Mouse (Mus musculus): ENCODE measurements around the gene Eif5a2.
"Not testable (repeated sequence)": the region's sequence is repeated elsewhere in the genome, so short reads cannot be mapped to it uniquely, and the experiment has no call there.

Gene Eif5a2

DNA sequence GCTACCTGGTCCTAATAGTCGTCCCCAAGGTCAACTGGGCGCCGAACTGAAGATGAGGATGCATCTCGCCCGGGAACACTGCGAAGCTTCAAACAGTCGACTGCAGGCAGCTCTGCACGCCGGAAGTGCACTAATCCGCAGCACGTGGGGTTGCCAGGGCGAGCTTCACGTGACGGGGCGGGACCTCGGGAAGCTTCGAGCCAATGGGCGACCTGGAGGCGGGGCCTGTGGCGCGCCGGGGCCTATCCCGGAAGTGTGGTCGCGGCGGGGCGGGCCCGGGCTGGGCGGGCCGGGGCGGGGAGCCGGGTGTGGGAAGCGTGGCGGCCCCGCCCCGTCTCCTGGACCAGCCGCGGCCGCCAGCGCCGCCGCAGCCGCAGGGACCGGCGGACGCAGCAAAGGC lies at the start of gene Eif5a2:
Gene Eif5a2 (plus strand): TSS at position 283 of the 400 bp plus-strand sequence.
- DNase-seq (ENCODE audit: low spot score) = peak; percentile 96

DNA sequence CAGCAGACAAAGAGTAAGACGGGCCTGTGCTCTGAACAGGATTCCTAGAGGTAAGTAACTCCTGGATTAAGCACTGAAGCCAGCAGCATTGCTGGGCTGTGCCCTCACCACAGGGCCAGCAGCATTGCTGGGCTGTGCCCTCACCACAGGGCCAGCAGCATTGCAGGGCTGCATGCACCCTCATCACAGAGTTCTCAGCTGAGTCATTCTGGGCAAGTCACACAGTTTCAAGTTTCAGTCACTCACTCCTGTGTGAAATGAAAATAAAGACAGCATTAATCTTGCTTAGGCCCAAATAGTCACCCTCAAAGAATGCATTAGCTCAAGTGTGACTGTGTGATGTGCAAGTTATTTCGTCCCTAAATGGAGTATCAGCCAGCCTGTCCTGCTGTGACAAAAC lies 46.4 kb upstream of the Eif5a2 start:
- DNase-seq (ENCODE audit: low spot score) = no peak

- DNase-seq (ENCODE audit: low spot score) = no peak
These were observed 44.1 kb upstream of the Eif5a2 start for GRCm38 (mm10) chr3:28736981-28737380.

GRCm38 (mm10) chr3:28740353-28740752 lies 40.7 kb upstream of the Eif5a2 start:
- no peak for DNase-seq (ENCODE audit: low spot score)

DNA sequence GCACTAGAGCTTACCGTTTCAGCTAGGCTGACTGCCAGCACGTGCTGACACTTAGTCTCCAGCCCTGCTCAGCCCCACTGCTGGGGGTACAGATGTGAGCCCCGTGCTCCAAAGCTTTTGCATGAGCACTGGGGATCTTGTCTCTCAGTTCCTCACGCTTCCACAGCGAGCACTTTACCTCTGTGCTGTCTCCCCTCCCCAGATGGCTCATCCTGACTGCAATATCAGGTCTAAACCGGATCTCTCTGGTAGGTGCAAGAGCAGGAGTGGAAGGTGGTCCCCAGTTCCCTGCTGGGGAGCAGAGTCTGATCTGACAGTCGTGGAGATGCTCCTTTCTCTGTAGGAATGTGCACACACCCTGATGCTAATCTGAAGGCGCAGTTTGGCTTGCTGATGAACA lies 37.8 kb upstream of the Eif5a2 start:
- no peak for DNase-seq (ENCODE audit: low spot score)

DNA sequence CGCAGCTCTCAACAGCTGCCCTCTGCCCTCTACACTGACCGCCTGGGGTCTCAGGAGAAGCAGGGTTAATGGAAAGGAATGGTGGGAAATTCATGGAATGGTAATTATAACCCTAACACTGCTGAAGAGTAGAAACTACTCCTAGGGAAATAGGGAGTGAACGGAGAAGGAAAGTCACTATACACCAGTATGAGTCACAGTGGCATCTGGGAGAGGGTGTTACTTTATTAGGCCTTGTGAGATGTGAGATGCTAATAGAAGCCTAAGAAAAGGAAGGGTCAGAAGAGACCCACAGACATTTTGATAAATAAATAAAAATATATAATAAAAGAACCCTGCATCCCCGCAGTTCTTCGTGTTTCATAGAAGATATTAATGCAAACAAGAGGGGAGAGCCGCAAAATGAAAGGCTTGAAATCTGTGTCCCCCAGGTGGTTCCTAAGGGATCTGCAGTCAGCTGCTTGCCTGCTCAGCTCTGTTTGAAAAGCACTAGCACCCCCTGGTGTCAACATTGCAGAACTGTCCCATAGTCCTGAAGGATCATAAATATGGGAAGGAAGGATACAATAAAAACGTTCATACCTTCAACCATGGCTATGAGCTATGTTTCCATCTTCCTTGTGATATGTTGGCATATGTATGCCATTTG lies 35.1 kb upstream of the Eif5a2 start:
- DNase-seq (ENCODE audit: low spot score) = peak; percentile 88

- no peak for DNase-seq (ENCODE audit: low spot score)
These were observed 32.9 kb upstream of the Eif5a2 start for GRCm38 (mm10) chr3:28748151-28748550.

DNA sequence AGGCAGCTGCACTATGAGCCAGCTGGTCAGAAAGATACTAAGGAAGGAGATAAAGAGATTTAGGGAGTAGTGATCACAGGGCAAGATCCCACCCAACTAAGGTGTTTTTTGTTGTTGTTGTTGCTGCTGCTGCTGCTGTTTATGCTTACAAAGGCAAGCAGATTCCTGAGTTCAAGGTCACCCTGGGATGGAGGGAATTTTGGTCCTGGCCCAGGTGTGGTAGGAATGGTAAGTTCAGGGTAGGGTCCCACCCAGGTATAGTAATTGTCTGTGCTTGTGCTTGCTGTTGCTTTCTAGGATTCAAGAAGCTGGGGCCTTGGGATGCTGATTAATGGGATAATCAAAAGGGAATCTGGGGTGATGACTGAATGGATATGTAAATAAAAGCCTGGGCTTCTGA lies 32.1 kb upstream of the Eif5a2 start:
- DNase-seq (ENCODE audit: low spot score) = no peak

- DNase-seq (ENCODE audit: low spot score) = no peak
These were observed 25.6 kb upstream of the Eif5a2 start for GRCm38 (mm10) chr3:28755477-28755876.

GRCm38 (mm10) chr3:28761225-28761789 lies 19.8 kb upstream of the Eif5a2 start:
- DNase-seq (ENCODE audit: low spot score) = no peak

DNA sequence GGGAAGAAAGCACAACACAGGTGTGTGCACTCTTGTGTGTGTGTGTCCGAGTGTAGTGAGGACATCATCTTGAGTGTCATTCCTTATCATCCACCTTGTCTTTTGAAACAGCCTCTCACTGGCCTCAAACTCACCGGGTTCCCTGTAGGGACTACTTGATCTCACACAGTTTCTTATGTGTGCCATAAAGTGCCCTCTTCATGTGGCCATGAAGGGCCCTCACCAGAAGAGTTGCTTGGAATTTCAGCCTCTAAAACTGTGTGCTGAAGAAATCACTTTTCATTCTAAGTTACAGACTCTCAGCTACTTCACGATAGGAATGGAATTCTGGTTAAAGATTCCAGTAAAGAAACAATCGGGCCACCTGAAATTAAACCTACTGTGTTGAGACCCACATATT lies 14.1 kb upstream of the Eif5a2 start:
- no peak for DNase-seq (ENCODE audit: low spot score)

GRCm38 (mm10) chr3:28768222-28768621 lies 12.9 kb upstream of the Eif5a2 start:
- no peak for DNase-seq (ENCODE audit: low spot score)

DNA sequence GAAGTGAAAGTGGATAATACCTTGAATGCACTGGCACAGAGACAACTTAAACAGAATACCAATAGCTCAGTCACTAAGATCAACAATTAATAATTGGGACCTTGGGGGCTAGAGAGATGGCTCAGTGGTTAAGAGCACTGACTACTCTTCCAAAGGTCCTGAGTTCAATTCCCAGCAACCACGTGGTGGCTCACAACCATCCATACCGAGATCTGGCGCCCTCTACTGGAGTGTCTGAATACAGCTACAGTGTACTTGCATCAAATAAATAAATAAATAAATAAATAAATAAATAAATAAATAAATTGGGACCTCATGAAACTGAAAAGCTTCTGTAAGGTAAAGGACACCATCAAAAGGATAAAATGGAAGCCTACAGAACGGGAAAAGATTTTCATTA lies 8.2 kb upstream of the Eif5a2 start:
- not testable (repeated sequence) for DNase-seq (ENCODE audit: low spot score)

DNA sequence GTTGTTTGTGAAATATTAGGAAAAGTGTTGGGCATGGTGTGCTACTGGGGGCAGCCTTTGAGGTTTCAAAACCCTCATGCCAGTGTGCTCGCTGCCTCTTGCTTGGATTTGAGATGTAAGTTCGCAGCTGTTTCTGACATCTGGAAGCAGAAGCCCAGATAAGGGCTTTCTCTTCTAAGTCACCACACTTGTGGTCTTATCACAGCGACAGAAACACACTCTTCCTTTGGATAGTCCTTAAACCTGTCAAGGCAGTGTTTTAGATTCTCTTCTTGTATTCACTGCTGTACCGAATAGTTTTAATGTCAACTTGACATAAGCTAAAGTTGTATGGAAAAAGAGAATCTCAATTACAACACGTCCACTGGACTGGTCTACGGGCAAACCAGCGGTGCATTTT lies 5.7 kb upstream of the Eif5a2 start:
- DNase-seq (ENCODE audit: low spot score) = no peak

DNA sequence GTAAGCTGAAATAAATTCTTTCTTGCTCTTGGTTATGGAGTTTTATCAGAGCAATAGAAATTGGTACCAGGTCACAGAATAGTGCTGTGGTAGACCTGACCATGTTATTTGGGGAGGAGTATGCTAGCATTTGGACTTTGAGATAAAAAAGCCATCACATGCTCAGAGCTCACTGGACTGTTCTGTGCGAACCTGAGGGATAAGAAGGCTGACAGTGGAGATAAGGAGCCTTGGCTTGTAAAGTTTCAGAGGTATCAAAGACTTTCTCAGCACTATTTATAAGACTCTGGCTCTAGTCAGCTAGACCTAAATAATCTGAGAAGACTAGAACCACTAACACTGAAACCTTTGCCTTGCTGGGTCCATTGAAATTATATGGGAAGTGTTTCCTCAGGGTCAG lies 5.1 kb upstream of the Eif5a2 start:
- no peak for DNase-seq (ENCODE audit: low spot score)

DNA sequence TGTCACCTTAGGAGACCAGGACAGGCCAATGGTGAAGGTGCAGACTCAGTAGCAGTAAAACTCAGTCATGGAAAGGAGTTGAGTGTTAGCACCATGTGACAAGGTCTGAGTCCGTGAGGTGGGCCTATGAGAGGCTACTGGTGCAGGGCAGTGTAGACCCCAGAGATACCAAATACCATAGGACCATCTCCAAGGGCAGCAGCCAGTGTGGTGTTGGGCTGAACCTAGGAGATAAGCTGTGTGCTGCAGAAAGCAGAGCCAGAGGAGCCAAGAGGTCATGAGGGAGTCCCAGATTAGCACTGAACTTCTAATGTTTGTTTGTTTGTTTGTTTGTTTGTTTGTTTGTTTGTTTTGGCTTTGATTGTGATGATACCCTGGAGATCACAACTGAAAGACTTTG lies 4.6 kb upstream of the Eif5a2 start:
- no peak for DNase-seq (ENCODE audit: low spot score)

DNA sequence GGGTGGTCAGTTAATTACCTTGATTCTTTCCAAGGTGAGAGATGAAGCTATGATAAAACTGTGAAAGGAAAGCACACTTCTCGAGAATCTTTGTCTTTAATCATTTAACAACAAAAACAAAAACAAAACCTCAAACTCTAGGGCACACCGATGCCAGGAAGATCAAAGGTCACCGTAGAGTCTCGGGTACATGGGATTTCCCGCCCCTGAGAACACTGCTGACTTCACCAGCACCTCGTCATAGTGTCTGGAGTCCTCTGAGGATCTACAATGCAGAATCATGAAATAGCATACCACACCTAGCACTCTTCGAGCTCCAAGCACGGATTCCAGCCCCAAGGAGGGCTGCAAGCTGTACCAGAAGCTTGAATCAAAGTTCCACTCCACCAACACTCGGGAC lies 565 bp upstream of the Eif5a2 start:
- DNase-seq (ENCODE audit: low spot score) = no peak

DNA sequence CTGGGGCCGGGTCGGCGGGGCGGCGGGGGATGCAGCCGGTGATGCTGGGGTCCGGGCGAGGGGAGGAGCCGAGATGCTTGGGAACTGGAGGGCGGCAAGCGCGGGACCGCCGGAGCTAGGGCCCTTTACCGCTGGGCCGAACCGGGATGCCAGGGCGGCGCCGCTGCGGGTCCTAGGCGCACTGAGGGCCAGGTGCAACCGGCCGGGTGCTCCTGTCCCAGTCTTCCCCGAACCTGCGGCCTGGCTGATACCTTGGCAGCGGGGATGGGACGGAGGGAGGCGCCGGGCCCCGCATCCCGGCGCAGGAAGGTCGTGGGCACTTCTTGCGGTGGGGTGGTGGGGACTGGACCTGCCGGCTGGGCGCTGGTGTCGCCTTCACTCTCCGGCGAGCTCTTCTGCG lies 346 bp downstream of the Eif5a2 start:
- DNase-seq (ENCODE audit: low spot score) = no peak

DNA sequence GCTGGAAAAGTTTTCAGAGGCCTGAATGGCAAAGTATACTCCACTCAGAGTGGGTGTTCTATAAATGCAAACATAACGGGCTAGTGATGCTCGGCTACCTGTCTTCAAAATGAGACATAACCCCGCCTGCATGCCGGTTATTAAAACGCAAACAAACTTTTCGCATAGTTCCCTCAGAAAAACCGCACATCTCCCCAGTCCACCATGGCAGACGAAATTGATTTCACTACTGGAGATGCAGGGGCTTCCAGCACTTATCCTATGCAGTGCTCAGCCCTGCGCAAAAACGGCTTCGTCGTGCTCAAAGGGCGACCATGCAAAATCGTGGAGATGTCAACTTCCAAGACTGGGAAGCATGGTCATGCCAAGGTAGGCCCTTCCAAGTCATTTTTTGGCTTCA lies 772 bp downstream of the Eif5a2 start:
- DNase-seq (ENCODE audit: low spot score) = no peak

DNA sequence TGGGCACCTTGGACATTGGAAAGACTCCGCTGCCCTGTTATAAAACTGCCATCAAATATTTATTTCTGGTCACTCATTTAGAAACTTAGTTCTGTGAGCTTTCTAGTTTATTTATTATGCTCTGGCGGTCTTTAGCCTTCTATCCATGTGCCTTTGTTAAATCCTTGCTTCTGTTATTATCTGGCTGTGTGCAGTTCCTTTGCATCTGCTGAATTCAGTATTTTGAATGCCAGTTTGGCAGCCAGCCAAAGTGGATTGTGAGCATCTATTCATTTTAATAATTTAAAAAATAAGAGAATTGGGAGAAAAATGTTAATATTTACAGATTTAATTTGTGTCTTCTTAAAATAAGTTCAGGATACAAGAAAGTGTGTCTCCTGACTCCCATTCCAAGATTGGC lies 3.1 kb downstream of the Eif5a2 start:
- no peak for DNase-seq (ENCODE audit: low spot score)

GRCm38 (mm10) chr3:28794835-28795234 lies 13.8 kb downstream of the Eif5a2 start:
- no peak for DNase-seq (ENCODE audit: low spot score)

GRCm38 (mm10) chr3:28805301-28806097 lies 24.4 kb downstream of the Eif5a2 start, which contains the start of gene Rpl22l1:
Gene Rpl22l1 (plus strand): TSS chr3:28805436.
- DNase-seq (ENCODE audit: low spot score) = peak; percentile 98

DNA sequence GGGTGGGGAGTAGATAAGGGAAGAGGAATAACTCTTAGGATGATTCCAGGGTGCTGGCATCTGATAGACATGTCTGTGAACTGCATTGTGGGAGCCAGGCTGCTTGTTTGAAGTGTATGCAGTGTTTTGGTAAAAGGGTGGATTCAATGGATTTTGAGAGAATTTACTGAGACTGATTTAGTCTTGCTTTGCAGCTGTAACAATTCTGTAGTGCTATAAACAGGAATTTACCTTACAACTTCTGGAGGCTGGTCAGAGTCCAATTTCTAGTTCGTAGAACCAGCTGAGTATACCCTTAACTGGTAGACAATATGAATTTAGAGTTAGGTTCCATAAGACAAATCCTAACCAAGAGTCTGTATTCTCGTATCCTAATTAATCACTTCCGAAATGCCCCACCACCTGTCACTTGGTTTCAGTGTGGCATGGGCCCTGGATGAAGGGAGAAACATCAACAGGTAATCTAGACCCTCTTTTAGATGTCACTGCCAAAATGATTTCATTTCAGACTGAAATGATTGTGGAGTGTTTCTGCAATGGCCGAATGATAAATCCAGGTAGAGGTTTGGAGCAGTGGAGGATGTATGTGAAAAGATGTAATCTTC lies 27.1 kb downstream of the Eif5a2 start:
- no peak for DNase-seq (ENCODE audit: low spot score)

Measured in MN1 (cell line).